Mouse (Mus musculus) left cerebral cortex, postnatal 10 days (tissue): ENCODE data around the gene Atp8b3. TPM values are rescaled to one million over a fixed set of nuclear protein-coding genes. Genes with fewer than 3 reads are reported as not detected.

Experiments
- DNase-seq, 2 experiments: peaks; one replicate each; pipeline ENCODE4 v3.0.0; 2021 to 2022; ENCODE audit warnings: low spot score in 2 of 2, mixed read lengths in 1 of 2; ENCODE audit errors: extremely low spot score in 1 of 2
- intact Hi-C: fragments of 180-260 bp; cut with DNase I; formaldehyde crosslinking; loops from one replicate; pipeline ENCODE4 v1.15.1; 2025
- total RNA-seq, 2 experiments: library from RNA; stranded (reverse); gene quantifications; 2 replicates each; pipeline ENCODE4 v1.2.3; 2021

Gene Atp8b3
- total RNA-seq, 2 experiments from 2014 or later = 0.14 to 0.49 TPM

DNA sequence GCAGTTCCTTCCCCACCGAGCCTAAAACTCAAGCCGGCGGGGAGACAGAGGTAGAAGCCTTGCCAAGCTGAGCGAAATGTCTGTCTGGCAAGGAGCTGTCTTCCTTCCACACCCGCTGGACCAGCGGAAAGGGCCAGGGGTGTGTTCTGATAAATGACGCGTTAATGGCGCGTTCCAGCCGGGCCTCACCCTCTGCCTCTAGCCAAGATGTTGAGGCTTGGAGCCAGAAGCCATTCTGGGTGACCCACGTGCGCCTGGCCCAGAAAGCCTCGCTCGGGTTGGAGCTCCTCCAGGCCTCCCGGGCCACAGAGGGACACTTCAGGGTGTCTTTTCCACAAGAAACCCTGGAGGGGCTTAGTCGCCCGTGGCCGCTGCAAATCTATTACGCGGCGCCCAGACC, 48.9 kb downstream of the Atp8b3 start:
- no peak for DNase-seq
- intact Hi-C loops = no loop called here

DNA sequence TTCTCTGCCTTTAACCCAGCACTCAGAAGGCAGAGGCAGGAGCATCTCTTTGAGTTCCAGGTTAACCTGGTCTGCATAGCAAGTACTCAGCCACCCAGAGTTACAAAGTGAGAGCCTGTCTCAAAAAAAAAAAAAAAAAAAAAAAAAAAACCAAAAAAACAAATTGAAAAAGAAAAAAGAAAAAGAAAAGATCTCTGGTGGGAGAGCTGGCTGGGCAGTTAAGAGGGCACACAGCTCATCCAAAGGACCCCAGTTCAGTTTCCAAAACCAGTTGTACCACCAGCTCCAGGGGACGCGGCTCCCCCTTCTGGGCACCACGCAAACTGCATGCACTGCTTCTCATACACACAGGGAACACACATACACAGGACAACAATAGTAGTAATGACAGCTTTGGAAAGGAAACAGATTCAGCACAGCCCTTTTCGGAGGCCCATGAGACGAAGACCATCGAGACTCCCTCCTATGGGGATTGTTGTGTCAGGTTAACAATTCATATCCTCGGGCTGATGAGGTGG, 52.0 kb downstream of the Atp8b3 start:
- DNase-seq = no peak
- intact Hi-C loops = no loop called here

DNA sequence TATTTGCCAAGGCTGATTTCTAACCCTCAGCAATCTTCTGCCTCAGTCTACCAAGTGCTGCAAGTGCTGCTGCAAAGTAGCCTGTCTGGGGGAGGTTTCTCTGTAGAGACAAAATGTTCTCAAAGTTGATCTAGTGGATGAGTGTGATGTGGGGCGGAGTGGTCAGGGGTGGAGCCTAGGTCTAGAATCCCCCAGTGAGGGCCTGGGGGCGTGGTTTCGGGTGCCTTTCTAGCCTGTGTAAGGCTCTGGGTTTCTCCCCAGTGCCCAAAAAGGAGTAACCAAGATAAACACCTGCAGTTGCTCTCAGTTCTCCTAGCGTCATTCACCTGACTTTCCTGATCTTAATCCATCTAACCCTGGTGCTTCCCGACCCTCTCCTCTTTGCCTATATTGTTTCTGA, 57.9 kb downstream of the Atp8b3 start:
- DNase-seq = no peak
- intact Hi-C loops = no loop called here

DNA sequence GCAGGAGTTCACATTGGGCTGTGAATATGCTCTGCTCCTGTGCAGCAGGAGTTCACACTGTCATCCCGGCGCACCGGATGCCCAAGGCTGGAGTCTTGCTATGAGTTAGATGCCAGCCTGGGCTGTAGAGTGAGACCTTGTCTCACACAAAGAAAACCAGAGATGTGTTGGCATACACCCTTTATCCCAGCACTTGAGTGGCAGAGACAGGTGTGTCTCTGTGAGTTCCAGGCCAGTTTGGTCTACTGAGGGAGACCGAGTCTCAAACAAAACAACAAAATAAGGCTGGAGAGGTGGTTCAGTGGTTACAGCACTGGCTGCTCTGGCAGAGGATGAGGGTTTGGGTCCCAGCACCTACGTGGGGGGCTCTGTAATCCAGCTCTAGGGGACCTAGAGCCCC, 60.4 kb downstream of the Atp8b3 start:
- no peak for DNase-seq
- intact Hi-C loops = no loop called here

DNA sequence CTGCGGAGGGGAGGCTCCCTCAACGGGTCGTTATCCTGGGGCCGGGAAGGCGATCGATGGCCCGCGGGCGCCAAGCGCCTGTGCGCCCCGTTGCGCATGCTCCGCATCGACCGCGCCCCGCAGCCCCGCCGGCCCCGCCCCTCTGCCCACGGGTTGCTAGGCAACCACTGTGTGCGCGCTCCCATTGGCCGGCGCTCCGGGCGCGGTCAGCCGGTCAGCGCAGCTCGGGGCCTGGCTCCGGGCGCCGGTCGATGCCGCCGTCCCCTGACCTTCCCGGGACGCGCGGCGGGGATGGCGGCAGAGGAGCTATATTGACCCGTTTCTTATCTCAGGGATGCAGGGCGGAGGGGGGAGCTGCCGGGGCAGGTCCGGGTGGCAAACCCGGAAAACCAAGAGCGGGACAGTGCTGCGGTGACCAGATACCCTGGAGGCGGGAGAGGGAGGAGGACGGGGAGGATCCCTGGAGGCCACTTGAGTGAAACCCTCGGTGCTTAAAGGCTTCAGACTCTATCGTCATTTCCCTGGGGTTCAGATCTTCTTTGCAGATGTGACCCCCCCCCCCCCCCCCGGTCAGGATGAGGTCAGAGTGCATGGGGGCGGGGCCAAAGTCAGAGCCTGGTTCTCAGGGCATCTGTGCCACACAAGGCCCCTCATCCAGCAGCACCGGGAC, 63.5 kb downstream of the Atp8b3 start:
- intact Hi-C loops = no loop called here
- peak; percentile 82 to 94 for DNase-seq

Other genes with a start within 250 kb of the Atp8b3 start
- gene Rps15, start 246.7 kb downstream of the Atp8b3 start, total RNA-seq = 100 to 1,000 TPM; 784 to 803 TPM
- 100 to 1,000 TPM; 175 to 194 TPM for gene Apc2, start 243.1 kb downstream of the Atp8b3 start, total RNA-seq
- gene 2310011J03Rik, start 218.6 kb downstream of the Atp8b3 start, total RNA-seq = 10 to 100 TPM; 19.9 to 21.0 TPM
- 1 to 10 TPM; 9.8 to 9.9 TPM for gene Pcsk4, start 209.6 kb downstream of the Atp8b3 start, total RNA-seq
- gene Reep6, start 209.2 kb downstream of the Atp8b3 start, total RNA-seq = 10 to 100 TPM in 1 of 2 experiments, 1 to 10 TPM in 1; 9.3 to 10.1 TPM
- under 1 TPM; 0.66 to 0.85 TPM for gene Adamtsl5, start 190.7 kb downstream of the Atp8b3 start, total RNA-seq
- 1 to 10 TPM; 3.1 to 5.1 TPM for gene Plk5, start 182.7 kb downstream of the Atp8b3 start, total RNA-seq
- 10 to 100 TPM; 31.1 to 35.4 TPM for gene Mex3d, start 151.5 kb downstream of the Atp8b3 start, total RNA-seq
- 100 to 1,000 TPM; 121 to 124 TPM for gene Mbd3, start 139.6 kb downstream of the Atp8b3 start, total RNA-seq
- 100 to 1,000 TPM; 508 to 513 TPM for gene Uqcr11, start 132.3 kb downstream of the Atp8b3 start, total RNA-seq
- gene Tcf3, start 105.5 kb downstream of the Atp8b3 start, total RNA-seq = 10 to 100 TPM; 29.6 to 31.1 TPM
- not detected for gene Onecut3, start 44.3 kb downstream of the Atp8b3 start, total RNA-seq
- 10 to 100 TPM; 49.5 to 49.6 TPM for gene Rexo1, start 22.4 kb upstream of the Atp8b3 start, total RNA-seq
- 10 to 100 TPM; 40.1 to 46.3 TPM for gene Klf16, start 38.2 kb upstream of the Atp8b3 start, total RNA-seq
- gene Abhd17a, start 51.2 kb upstream of the Atp8b3 start, total RNA-seq = 100 to 1,000 TPM; 191 to 194 TPM
- gene Scamp4, start 63.7 kb upstream of the Atp8b3 start, total RNA-seq = 10 to 100 TPM; 37.5 to 37.9 TPM
- gene Adat3, start 63.8 kb upstream of the Atp8b3 start, total RNA-seq = 1 to 10 TPM; 4.3 TPM
- gene Gm49322, start 66.9 kb upstream of the Atp8b3 start, total RNA-seq = 1 to 10 TPM; 2.0 to 3.0 TPM
- gene Csnk1g2, start 83.7 kb upstream of the Atp8b3 start, total RNA-seq = 100 to 1,000 TPM; 156 to 167 TPM
- gene Btbd2, start 117.9 kb upstream of the Atp8b3 start, total RNA-seq = 10 to 100 TPM; 89.6 to 91.0 TPM
- gene Mknk2, start 139.0 kb upstream of the Atp8b3 start, total RNA-seq = 10 to 100 TPM; 46.1 to 47.1 TPM
- gene Mob3a, start 162.9 kb upstream of the Atp8b3 start, total RNA-seq = 10 to 100 TPM; 21.8 to 24.7 TPM
- gene Izumo4, start 163.1 kb upstream of the Atp8b3 start, total RNA-seq = 10 to 100 TPM; 56.3 to 63.5 TPM
- gene Ap3d1, start 203.1 kb upstream of the Atp8b3 start, total RNA-seq = 100 to 1,000 TPM; 146 to 151 TPM
- 10 to 100 TPM; 59.1 to 60.1 TPM for gene Dot1l, start 216.1 kb upstream of the Atp8b3 start, total RNA-seq